Mouse (Mus musculus): ENCODE measurements around the gene Gm43517.

GRCm38 (mm10) chr12:49375427-49376317 is 9.3 kb upstream of the Gm43517 start:
- TF ChIP-seq CTCF (IDR thresholded peaks at IDR 0.05; ENCODE audit: low read depth) = no peak
- TF ChIP-seq EP300 (IDR thresholded peaks at IDR 0.05; ENCODE audit: low read depth) = no peak

Data from heart, postnatal 0 days (tissue).